Mouse (Mus musculus): Measurements from ENCODE around the gene Plk4. TPM values are rescaled to one million over a fixed set of nuclear protein-coding genes. Genes with fewer than 3 reads are reported as not detected.
A peak's percentile ranks its signal among the peaks of the same experiment; 100 is the strongest.
"Not testable (repeated sequence)": the region's sequence is repeated elsewhere in the genome, so short reads cannot be mapped to it uniquely, and the experiment has no call there.

Gene Plk4
- polyA plus RNA-seq, 1 experiment from 2014 or later = 45.6 TPM

DNA sequence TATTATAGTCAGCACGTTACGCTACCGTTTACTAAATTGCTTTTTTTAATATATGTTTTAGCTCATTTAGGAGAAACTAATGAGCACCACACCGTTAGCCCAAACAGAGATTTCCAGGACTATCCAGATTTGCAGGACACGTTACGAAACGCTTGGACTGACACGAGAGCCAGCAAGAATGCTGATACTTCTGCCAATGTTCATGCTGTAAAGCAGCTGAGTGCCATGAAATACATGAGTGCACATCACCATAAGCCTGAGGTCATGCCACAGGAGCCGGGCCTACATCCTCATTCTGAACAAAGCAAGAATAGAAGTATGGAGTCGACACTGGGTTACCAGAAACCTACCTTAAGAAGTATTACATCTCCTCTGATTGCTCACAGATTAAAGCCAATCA lies 8.9 kb downstream of the Plk4 start:
- H3K4me2 ChIP-seq = no peak overlapping the region
- H3K4me1 ChIP-seq (ENCODE audit: control insufficient read depth, insufficient read depth, low read length) = no peaks in the 10 kb centered on the region
- H3K36me3 ChIP-seq (ENCODE audit: control insufficient read depth, insufficient read depth, low read length) = peaks cover 29% of the 10 kb centered on the region
- no peaks in the 10 kb centered on the region for H3K9me3 ChIP-seq (replicated peaks; ENCODE audit: control insufficient read depth, low read length)
- H3K4me3 ChIP-seq (ENCODE audit: low read depth, low read length) = no peak overlapping the region
- WGBS (ENCODE audit: insufficient replicate concordance) = 96% methylated on average over 10 of the region's 10 CpGs
- no peaks in the 10 kb centered on the region for H3K27me3 ChIP-seq (ENCODE audit: control insufficient read depth, insufficient read depth, low read length)
- H3K27ac ChIP-seq (ENCODE audit: low read depth, low read length) = no peak overlapping the region
- H3K9ac ChIP-seq (ENCODE audit: low read depth, low read length) = no peak overlapping the region
- ATAC-seq (replicated peaks; ENCODE audit: insufficient number of reproducible peaks, low FRiP score, low TSS enrichment) = no peak

- H3K27me3 ChIP-seq (ENCODE audit: control insufficient read depth, insufficient read depth, low read length) = no peaks in the 10 kb centered on the region
- no peak overlapping the region for H3K4me2 ChIP-seq
- no peaks in the 10 kb centered on the region for H3K4me1 ChIP-seq (ENCODE audit: control insufficient read depth, insufficient read depth, low read length)
- H3K4me3 ChIP-seq (ENCODE audit: low read depth, low read length) = no peak overlapping the region
- H3K9ac ChIP-seq (ENCODE audit: low read depth, low read length) = no peak overlapping the region
- ATAC-seq (replicated peaks; ENCODE audit: insufficient number of reproducible peaks, low FRiP score, low TSS enrichment) = no peak
- WGBS (ENCODE audit: insufficient replicate concordance) = 88% methylated on average over 2 of the region's 2 CpGs
- H3K36me3 ChIP-seq (ENCODE audit: control insufficient read depth, insufficient read depth, low read length) = peaks cover 29% of the 10 kb centered on the region
- no peak overlapping the region for H3K27ac ChIP-seq (ENCODE audit: low read depth, low read length)
- H3K9me3 ChIP-seq (replicated peaks; ENCODE audit: control insufficient read depth, low read length) = no peaks in the 10 kb centered on the region
Observed at GRCm38 (mm10) chr3:40809894-40810293, 10.1 kb downstream of the Plk4 start.

DNA sequence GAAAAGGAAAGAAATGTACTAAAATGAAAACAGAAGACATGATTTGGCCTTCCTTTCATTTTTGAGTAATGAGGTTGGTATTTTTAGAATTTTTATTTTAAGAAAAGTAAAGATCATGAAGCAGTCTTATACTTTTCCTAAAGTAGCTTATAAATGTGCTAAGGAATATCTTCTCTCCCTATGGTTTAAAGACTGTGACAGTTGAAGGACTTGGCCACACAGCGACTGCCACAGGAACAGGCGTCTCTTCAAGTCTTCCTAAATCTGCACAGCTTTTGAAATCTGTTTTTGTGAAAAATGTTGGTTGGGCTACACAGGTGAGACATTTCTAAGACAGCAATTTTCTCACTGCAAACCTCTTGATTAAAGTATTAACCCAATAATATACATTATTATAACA lies 13.5 kb downstream of the Plk4 start:
- 89% methylated on average over 2 of the region's 2 CpGs for WGBS (ENCODE audit: insufficient replicate concordance)
- H3K27ac ChIP-seq (ENCODE audit: low read depth, low read length) = no peak overlapping the region
- H3K36me3 ChIP-seq (ENCODE audit: control insufficient read depth, insufficient read depth, low read length) = peaks cover 32% of the 10 kb centered on the region
- no peaks in the 10 kb centered on the region for H3K4me1 ChIP-seq (ENCODE audit: control insufficient read depth, insufficient read depth, low read length)
- ATAC-seq (replicated peaks; ENCODE audit: insufficient number of reproducible peaks, low FRiP score, low TSS enrichment) = no peak
- no peak overlapping the region for H3K9ac ChIP-seq (ENCODE audit: low read depth, low read length)
- H3K27me3 ChIP-seq (ENCODE audit: control insufficient read depth, insufficient read depth, low read length) = no peaks in the 10 kb centered on the region
- H3K4me3 ChIP-seq (ENCODE audit: low read depth, low read length) = no peak overlapping the region
- no peaks in the 10 kb centered on the region for H3K9me3 ChIP-seq (replicated peaks; ENCODE audit: control insufficient read depth, low read length)
- no peak overlapping the region for H3K4me2 ChIP-seq

DNA sequence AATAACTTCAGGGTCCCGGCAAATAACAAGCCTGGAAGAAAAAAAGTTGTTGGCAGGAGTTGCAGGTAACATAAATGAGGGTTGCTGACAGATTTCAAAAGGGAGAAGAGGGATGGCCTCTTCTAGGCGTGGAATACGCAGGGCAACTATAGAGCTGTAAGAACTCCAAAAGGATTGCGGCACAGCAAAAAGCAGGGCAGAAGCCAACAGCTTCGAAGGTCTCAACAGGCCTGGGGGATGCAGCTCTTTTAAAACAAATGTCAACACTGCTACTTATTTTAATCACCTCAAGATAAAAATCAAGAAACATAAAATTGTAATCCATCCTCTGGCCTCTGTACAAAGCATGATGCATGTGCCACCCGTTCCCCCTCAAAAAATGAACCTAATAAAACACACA lies 45.7 kb downstream of the Plk4 start:
- H3K4me1 ChIP-seq (ENCODE audit: control insufficient read depth, insufficient read depth, low read length); H3K9ac ChIP-seq (ENCODE audit: low read depth, low read length); H3K9me3 ChIP-seq (replicated peaks; ENCODE audit: control insufficient read depth, low read length); H3K27me3 ChIP-seq (ENCODE audit: control insufficient read depth, insufficient read depth, low read length); H3K27ac ChIP-seq (ENCODE audit: low read depth, low read length); ATAC-seq (replicated peaks; ENCODE audit: insufficient number of reproducible peaks, low FRiP score, low TSS enrichment); H3K36me3 ChIP-seq (ENCODE audit: control insufficient read depth, insufficient read depth, low read length): not testable (repeated sequence)
- 0 out of 2 replicates have a peak overlapping the region, but pooled peaks have one; percentile 50 for H3K4me3 ChIP-seq (ENCODE audit: low read depth, low read length)
- 81% methylated on average over 5 of the region's 6 CpGs for WGBS (ENCODE audit: insufficient replicate concordance)
- peak overlapping the region; percentile 66 for H3K4me2 ChIP-seq

GRCm38 (mm10) chr3:40846473-40846956 lies 46.7 kb downstream of the Plk4 start, which contains the start of gene Mfsd8:
TSS of gene Mfsd8 (minus strand) at chr3:40846886.
- H3K9me3 ChIP-seq (replicated peaks; ENCODE audit: control insufficient read depth, low read length); H3K4me1 ChIP-seq (ENCODE audit: control insufficient read depth, insufficient read depth, low read length); H3K36me3 ChIP-seq (ENCODE audit: control insufficient read depth, insufficient read depth, low read length); H3K27me3 ChIP-seq (ENCODE audit: control insufficient read depth, insufficient read depth, low read length): not testable (repeated sequence)
- peak within 1 kb of the TSS; percentile 76 for H3K9ac ChIP-seq (ENCODE audit: low read depth, low read length)
- peak; percentile 98 for ATAC-seq (replicated peaks; ENCODE audit: insufficient number of reproducible peaks, low FRiP score, low TSS enrichment)
- under 1% methylated on average over 39 of the region's 39 CpGs for WGBS (ENCODE audit: insufficient replicate concordance)
- peak within 1 kb of the TSS; percentile 50 for H3K4me3 ChIP-seq (ENCODE audit: low read depth, low read length)
- peak within 1 kb of the TSS; percentile 74 for H3K4me2 ChIP-seq
- peak within 1 kb of the TSS; percentile 71 for H3K27ac ChIP-seq (ENCODE audit: low read depth, low read length)

GRCm38 (mm10) chr3:40846957-40847017 lies 47.0 kb downstream of the Plk4 start, which contains the start of gene Abhd18:
TSS of gene Abhd18 (plus strand) at chr3:40846970.
- H3K36me3 ChIP-seq (ENCODE audit: control insufficient read depth, insufficient read depth, low read length); ATAC-seq (replicated peaks; ENCODE audit: insufficient number of reproducible peaks, low FRiP score, low TSS enrichment); H3K27me3 ChIP-seq (ENCODE audit: control insufficient read depth, insufficient read depth, low read length); H3K9me3 ChIP-seq (replicated peaks; ENCODE audit: control insufficient read depth, low read length); H3K4me1 ChIP-seq (ENCODE audit: control insufficient read depth, insufficient read depth, low read length): not testable (repeated sequence)
- peak within 1 kb of the TSS; percentile 76 for H3K9ac ChIP-seq (ENCODE audit: low read depth, low read length)
- H3K27ac ChIP-seq (ENCODE audit: low read depth, low read length) = peak within 1 kb of the TSS; percentile 71
- 0% methylated on average over 1 of the region's 4 CpGs for WGBS (ENCODE audit: insufficient replicate concordance)
- peak within 1 kb of the TSS; percentile 74 for H3K4me2 ChIP-seq
- H3K4me3 ChIP-seq (ENCODE audit: low read depth, low read length) = peak within 1 kb of the TSS; percentile 50

DNA sequence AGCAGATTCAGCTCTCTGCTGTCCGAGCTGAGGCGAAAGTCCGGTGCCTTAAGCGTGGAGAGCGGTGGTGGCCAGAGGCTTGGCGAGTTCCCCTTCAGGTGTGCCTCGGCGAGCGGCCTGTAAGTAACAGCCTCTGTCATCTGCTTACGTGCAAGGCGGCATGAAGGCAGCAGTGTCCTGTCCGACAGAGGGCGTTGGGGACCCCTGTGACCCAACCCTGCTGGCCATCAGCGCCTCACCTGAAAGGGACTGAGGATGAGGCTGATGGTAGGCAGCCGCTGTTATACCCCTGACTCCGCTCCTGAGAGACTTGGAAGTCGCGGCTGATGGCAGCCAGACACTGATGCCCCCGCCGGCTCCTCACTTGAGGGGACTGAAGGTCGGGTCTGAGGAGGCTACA lies 47.2 kb downstream of the Plk4 start:
- Histone ChIP-seq H3K4me3 (ENCODE audit: low read depth, low read length) (peak overlapping the region; percentile 50), H3K27ac (ENCODE audit: low read depth, low read length) (peak overlapping the region; percentile 54; the same call in 1 of the 2 replicates), H3K9ac (ENCODE audit: low read depth, low read length) (peak overlapping the region; percentile 60), H3K4me2 (peak overlapping the region; percentile 74)
- H3K4me1 ChIP-seq (ENCODE audit: control insufficient read depth, insufficient read depth, low read length); H3K27me3 ChIP-seq (ENCODE audit: control insufficient read depth, insufficient read depth, low read length); H3K36me3 ChIP-seq (ENCODE audit: control insufficient read depth, insufficient read depth, low read length); H3K9me3 ChIP-seq (replicated peaks; ENCODE audit: control insufficient read depth, low read length): not testable (repeated sequence)
- peak; percentile 52 for ATAC-seq (replicated peaks; ENCODE audit: insufficient number of reproducible peaks, low FRiP score, low TSS enrichment)
- 3% methylated on average over 16 of the region's 21 CpGs for WGBS (ENCODE audit: insufficient replicate concordance)

GRCm38 (mm10) chr3:40847936-40848335 lies 48.1 kb downstream of the Plk4 start:
- H3K27me3 ChIP-seq (ENCODE audit: control insufficient read depth, insufficient read depth, low read length); ATAC-seq (replicated peaks; ENCODE audit: insufficient number of reproducible peaks, low FRiP score, low TSS enrichment); H3K27ac ChIP-seq (ENCODE audit: low read depth, low read length); H3K9me3 ChIP-seq (replicated peaks; ENCODE audit: control insufficient read depth, low read length); H3K36me3 ChIP-seq (ENCODE audit: control insufficient read depth, insufficient read depth, low read length); H3K4me2 ChIP-seq; H3K9ac ChIP-seq (ENCODE audit: low read depth, low read length); H3K4me3 ChIP-seq (ENCODE audit: low read depth, low read length); H3K4me1 ChIP-seq (ENCODE audit: control insufficient read depth, insufficient read depth, low read length): not testable (repeated sequence)
- WGBS (ENCODE audit: insufficient replicate concordance) = 90% methylated on average over 2 of the region's 2 CpGs

DNA sequence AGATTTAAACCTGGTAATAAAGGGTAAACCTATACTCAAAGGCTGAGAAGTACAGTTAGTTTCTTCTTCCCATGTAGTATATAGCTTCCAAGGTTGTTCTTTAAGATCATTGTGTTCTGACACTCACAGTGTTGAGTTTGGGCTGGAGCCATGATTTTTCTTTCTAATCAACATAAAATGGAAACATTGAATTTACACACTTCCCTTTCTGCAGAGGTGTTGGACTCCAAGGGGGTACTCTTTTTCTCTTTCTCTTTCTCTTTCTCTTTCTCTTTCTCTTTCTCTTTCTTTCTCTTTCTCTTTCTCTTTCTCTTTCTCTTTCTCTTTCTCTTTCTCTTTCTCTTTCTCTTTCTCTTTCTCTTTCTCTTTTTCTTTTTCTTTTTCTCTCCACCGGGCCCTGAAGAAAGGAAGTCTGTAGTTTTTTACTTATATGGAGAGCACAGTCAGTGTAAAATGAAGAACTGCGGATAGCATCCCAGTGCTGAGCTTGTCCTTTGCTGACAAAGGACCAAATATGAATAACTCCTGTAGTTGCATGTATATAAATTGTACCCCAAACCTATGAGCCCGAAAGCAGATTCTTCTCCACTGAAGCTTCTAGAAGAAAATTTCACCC lies 53.4 kb downstream of the Plk4 start:
- not testable (repeated sequence) for H3K27ac ChIP-seq (ENCODE audit: low read depth, low read length); H3K36me3 ChIP-seq (ENCODE audit: control insufficient read depth, insufficient read depth, low read length); H3K9ac ChIP-seq (ENCODE audit: low read depth, low read length); ATAC-seq (replicated peaks; ENCODE audit: insufficient number of reproducible peaks, low FRiP score, low TSS enrichment); H3K27me3 ChIP-seq (ENCODE audit: control insufficient read depth, insufficient read depth, low read length); H3K4me2 ChIP-seq; H3K4me1 ChIP-seq (ENCODE audit: control insufficient read depth, insufficient read depth, low read length); H3K9me3 ChIP-seq (replicated peaks; ENCODE audit: control insufficient read depth, low read length); H3K4me3 ChIP-seq (ENCODE audit: low read depth, low read length)
- WGBS (ENCODE audit: insufficient replicate concordance) = 81% methylated on average over 3 of the region's 3 CpGs
